Mouse (Mus musculus) embryonic facial prominence, embryonic 14.5 days (tissue): ENCODE data around the gene Ppp2r3a. TPM values are rescaled to one million over a fixed set of nuclear protein-coding genes. Genes with fewer than 3 reads are reported as not detected.
A peak's percentile ranks its signal among the peaks of the same experiment; 100 is the strongest.

ENCODE experiments used
- ATAC-seq: fragments of 200-750 bp; cut with Nextera tagmentation; 2 replicates; pipeline ENCODE4 v1.8.0; 2017; ENCODE audit warnings: low read depth, moderate number of reproducible peaks, moderate TSS enrichment
- DNase-seq: peaks from one replicate; pipeline ENCODE4 v3.0.0-alpha.2; 2015; ENCODE audit warnings: low spot score
- H3K27ac ChIP-seq: fragments of 300-500 bp; sonication (generic); replicated peaks from 2 replicates; pipeline ENCODE4 v1.5.1; 2014; ENCODE audit warnings: low read depth, mild to moderate bottlenecking, low read length, moderate library complexity
- H3K27me3 ChIP-seq: fragments of 300-500 bp; sonication (generic); replicated peaks from 2 replicates; pipeline ENCODE4 v1.6.1; 2014; ENCODE audit warnings: low read length; ENCODE audit not compliant: control insufficient read depth, insufficient read depth
- H3K36me3 ChIP-seq: fragments of 300-500 bp; sonication (generic); 2 replicates; pipeline ENCODE4 v1.6.1; 2014; ENCODE audit warnings: low read length, mixed read lengths; ENCODE audit not compliant: control insufficient read depth, insufficient read depth
- H3K4me1 ChIP-seq: fragments of 300-500 bp; sonication (generic); 2 replicates; pipeline ENCODE4 v1.6.1; 2014; ENCODE audit warnings: antibody characterized with exemption, low read length; ENCODE audit not compliant: control insufficient read depth, insufficient read depth
- H3K4me2 ChIP-seq: fragments of 300-500 bp; sonication (generic); 2 replicates; pipeline ENCODE4 v1.6.1; 2014; ENCODE audit warnings: low read depth, mild to moderate bottlenecking, low read length, moderate library complexity, mixed read lengths
- H3K4me3 ChIP-seq: fragments of 300-500 bp; sonication (generic); 2 replicates; pipeline ENCODE4 v1.5.1; 2014; ENCODE audit warnings: low read depth, mild to moderate bottlenecking, low read length
- H3K9ac ChIP-seq: fragments of 300-500 bp; sonication (generic); 2 replicates; pipeline ENCODE4 v1.6.1; 2014; ENCODE audit warnings: low read depth, mild to moderate bottlenecking, low read length, moderate library complexity, mixed read lengths
- H3K9me3 ChIP-seq: fragments of 300-500 bp; sonication (generic); 2 replicates; pipeline ENCODE4 v1.6.1; 2016; ENCODE audit warnings: low read length; ENCODE audit not compliant: control insufficient read depth
- WGBS: fragments of 180-500 bp; shearing (Covaris S2); extraction: QIAGEN DNeasy Blood & Tissue Kit; methylation state at CpG from one replicate; pipeline ENCODE4 v1.1.7; 2014; 5-methylcytosine and 5-hydroxymethylcytosine counted together
- polyA plus RNA-seq: library from polyadenylated mRNA; unstranded; fragments of >200 nt; fragmentation: Nextera tagmentation; extraction: Ambion mirVana; gene quantifications from 2 replicates; pipeline ENCODE4 v1.2.1, GENCODE M21; 2014

The Ppp2r3a gene
- polyA plus RNA-seq, 1 experiment from 2014 or later = 29.8 TPM

DNA sequence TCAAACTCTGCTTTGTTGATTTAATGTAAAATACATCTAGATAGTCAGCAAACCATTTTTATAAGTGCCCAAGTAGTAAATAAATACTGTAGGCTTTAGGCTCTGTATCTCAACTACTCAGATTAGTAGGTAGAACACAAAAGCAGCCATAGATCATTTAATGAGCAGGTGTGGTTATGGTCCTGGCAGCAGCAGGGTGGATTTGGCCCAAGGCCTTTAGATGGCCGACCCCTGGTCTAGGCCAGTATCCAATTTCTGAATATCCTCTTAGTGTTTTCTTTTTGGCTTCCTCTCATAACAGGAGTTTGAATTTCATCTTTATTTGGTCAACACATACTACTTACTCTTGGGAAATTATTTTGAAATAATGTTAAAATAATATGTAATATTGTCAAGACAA, 46.4 kb downstream of the Ppp2r3a start:
- WGBS = 30% methylated on average over 1 of the region's 1 CpGs
- no peak for ATAC-seq
- no peaks in the 10 kb centered on the region for H3K27me3 ChIP-seq

GRCm38 (mm10) chr9:101204059-101204458, 47.5 kb downstream of the Ppp2r3a start:
- no peak overlapping the region for H3K27ac ChIP-seq
- H3K36me3 ChIP-seq = no peaks in the 10 kb centered on the region
- ATAC-seq = no peak
- 0 out of 2 replicates have a peak, but pooled peaks cover 7% of the 10 kb centered on the region for H3K4me1 ChIP-seq
- DNase-seq = no peak
- WGBS = 88% methylated on average over 3 of the region's 3 CpGs
- H3K4me2 ChIP-seq = no peak overlapping the region
- H3K27me3 ChIP-seq = no peaks in the 10 kb centered on the region
- H3K9ac ChIP-seq = no peak overlapping the region
- H3K9me3 ChIP-seq = no peaks in the 10 kb centered on the region
- H3K4me3 ChIP-seq = no peak overlapping the region

More for the DNA sequence above, 46.4 kb downstream of the Ppp2r3a start:
- no peak overlapping the region for H3K4me2 ChIP-seq
- no peak overlapping the region for H3K27ac ChIP-seq
- no peak overlapping the region for H3K9ac ChIP-seq
- 0 out of 2 replicates have a peak, but pooled peaks cover 7% of the 10 kb centered on the region for H3K4me1 ChIP-seq
- DNase-seq = no peak
- no peaks in the 10 kb centered on the region for H3K9me3 ChIP-seq
- no peaks in the 10 kb centered on the region; the same call in 1 of the 2 replicates for H3K36me3 ChIP-seq
- no peak overlapping the region for H3K4me3 ChIP-seq

DNA sequence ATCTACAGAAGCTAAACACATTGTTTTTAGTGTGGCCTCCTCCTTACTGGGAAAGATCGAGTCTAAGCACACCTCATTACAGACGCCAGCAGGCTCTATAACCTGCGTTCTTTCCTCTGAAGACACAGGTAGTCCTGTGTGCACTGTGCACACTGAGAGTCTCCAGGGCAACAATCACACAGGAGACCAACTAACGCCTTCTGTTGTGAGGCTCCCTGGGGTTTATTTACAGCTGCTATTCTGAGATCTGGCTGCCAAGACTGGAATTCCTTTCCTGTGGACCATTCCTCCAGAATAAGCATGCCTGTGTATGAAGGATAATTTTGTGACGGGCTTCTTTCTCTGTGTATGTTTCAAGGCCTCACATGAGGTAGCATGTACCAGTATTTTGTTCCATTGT, 51.0 kb downstream of the Ppp2r3a start:
- DNase-seq = peak; percentile 68
- H3K36me3 ChIP-seq = no peaks in the 10 kb centered on the region
- WGBS = 55% methylated on average over 5 of the region's 5 CpGs
- no peak overlapping the region; the same call in 1 of the 2 replicates for H3K27ac ChIP-seq
- no peak overlapping the region for H3K4me3 ChIP-seq
- H3K4me1 ChIP-seq = 0 out of 2 replicates have a peak, but pooled peaks cover 7% of the 10 kb centered on the region
- 0 out of 2 replicates have a peak, but pooled peaks have one; percentile 63 for ATAC-seq
- H3K4me2 ChIP-seq = no peak overlapping the region
- no peaks in the 10 kb centered on the region for H3K9me3 ChIP-seq
- no peaks in the 10 kb centered on the region for H3K27me3 ChIP-seq
- H3K9ac ChIP-seq = no peak overlapping the region

- Histone ChIP-seq H3K36me3 (no peaks in the 10 kb centered on the region), H3K4me1 (0 out of 2 replicates have a peak, but pooled peaks cover 7% of the 10 kb centered on the region), H3K27me3 (no peaks in the 10 kb centered on the region), H3K27ac (no peak overlapping the region), H3K4me3 (no peak overlapping the region), H3K4me2 (no peak overlapping the region), H3K9ac (no peak overlapping the region), H3K9me3 (no peaks in the 10 kb centered on the region)
- DNase-seq (peak; percentile 38), ATAC-seq (no peak)
- 53% methylated on average over 6 of the region's 6 CpGs for WGBS
Measured at GRCm38 (mm10) chr9:101198804-101199203, 52.8 kb downstream of the Ppp2r3a start.

DNA sequence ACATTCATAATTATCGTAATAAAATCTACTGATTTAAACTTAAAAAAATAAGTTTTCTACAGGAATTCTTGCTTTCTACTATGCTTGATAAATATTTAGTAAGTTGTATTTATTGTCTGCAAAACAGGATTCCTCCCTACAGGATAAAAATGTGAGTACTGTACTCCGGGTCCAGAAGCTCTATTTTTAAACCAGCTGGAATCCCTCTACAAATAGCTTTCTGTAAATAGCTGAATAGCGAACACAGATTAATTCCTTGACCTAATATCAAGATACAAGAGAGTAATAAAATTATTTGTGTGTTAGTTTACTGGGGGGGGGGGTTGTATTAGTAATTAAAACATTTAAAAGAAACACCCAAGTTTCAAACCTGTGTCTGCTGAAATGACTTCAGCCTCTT, 53.3 kb downstream of the Ppp2r3a start:
- DNase-seq = no peak
- no peaks in the 10 kb centered on the region for H3K9me3 ChIP-seq
- no peak overlapping the region for H3K4me3 ChIP-seq
- H3K4me2 ChIP-seq = no peak overlapping the region
- WGBS = 77% methylated on average over 3 of the region's 3 CpGs
- 0 out of 2 replicates have a peak, but pooled peaks cover 7% of the 10 kb centered on the region for H3K4me1 ChIP-seq
- H3K27me3 ChIP-seq = no peaks in the 10 kb centered on the region
- H3K9ac ChIP-seq = no peak overlapping the region
- no peak for ATAC-seq
- H3K36me3 ChIP-seq = no peaks in the 10 kb centered on the region
- H3K27ac ChIP-seq = no peak overlapping the region

DNA sequence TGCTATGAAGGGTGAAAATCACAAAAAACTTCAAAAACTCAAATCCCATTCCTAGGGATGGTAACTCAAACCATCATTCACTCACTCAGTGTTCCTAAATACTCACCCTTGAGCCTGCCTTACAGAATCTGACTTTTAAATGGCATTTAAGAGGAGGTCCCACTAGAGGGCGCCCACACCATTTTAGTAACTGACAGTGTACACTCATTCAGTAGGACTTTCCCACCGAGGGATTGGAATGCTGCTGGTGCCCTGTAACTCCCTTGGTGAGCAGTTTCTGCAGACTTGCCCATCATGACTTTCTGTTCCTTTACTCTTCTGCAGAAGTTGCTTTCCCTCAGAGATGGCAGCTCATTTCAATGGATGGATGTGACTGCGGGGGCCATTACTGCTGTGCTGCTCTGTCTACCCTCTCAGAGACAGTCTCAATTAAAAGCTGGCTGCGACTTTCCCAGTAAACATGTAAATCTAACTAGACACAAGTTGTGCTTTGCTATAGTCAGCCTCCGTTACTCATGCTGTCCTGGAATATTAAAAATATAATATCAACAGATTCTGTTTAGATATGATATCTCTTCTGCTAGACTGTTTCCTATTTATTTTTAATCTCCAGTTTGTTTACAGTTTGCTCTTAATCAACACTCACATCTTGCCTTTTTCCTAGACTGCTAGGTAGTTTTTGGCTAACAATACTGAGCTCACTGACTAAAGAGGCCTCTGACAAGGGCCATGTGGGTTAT, 69.5 kb downstream of the Ppp2r3a start:
- no peaks in the 10 kb centered on the region for H3K9me3 ChIP-seq
- H3K27me3 ChIP-seq = no peaks in the 10 kb centered on the region
- H3K4me3 ChIP-seq = no peak overlapping the region
- peak; percentile 94 for DNase-seq
- no peaks in the 10 kb centered on the region for H3K4me1 ChIP-seq
- ATAC-seq = peak; percentile 72; the same call in 1 of the 2 replicates
- H3K36me3 ChIP-seq = peaks cover 49% of the 10 kb centered on the region
- H3K4me2 ChIP-seq = no peak overlapping the region
- H3K9ac ChIP-seq = no peak overlapping the region
- WGBS = 45% methylated on average over 5 of the region's 5 CpGs
- H3K27ac ChIP-seq = no peak overlapping the region

- no peak overlapping the region for H3K9ac ChIP-seq
- no peak overlapping the region for H3K4me2 ChIP-seq
- peaks cover 57% of the 10 kb centered on the region for H3K36me3 ChIP-seq
- H3K4me1 ChIP-seq = no peaks in the 10 kb centered on the region
- H3K27ac ChIP-seq = no peak overlapping the region
- DNase-seq = no peak
- 0 out of 2 replicates have a peak, but pooled peaks have one; percentile 15 for ATAC-seq
- no peaks in the 10 kb centered on the region for H3K27me3 ChIP-seq
- no peak overlapping the region for H3K4me3 ChIP-seq
- 70% methylated on average over 6 of the region's 6 CpGs for WGBS
- no peaks in the 10 kb centered on the region for H3K9me3 ChIP-seq
Measured at GRCm38 (mm10) chr9:101181291-101181690, 70.3 kb downstream of the Ppp2r3a start.

DNA sequence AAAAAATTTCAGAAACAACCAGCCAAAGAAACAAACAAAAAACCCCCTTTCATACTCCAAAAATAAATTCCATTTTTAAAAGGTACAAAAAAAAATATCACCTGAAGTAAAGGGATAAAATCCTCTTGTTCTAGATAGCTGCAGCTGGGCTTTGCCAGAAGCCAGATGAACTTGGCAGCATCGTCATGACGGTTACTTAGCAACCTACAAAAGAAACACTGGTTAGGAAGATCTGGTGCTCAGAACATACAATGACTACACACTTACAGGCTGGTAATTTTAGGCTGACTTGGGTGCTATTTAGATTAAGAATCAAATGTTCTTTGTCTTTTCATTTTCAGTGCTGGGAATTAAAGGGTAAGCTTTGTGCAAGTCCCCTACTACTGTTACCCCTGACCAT, 71.4 kb downstream of the Ppp2r3a start:
- no peaks in the 10 kb centered on the region for H3K4me1 ChIP-seq
- H3K9ac ChIP-seq = no peak overlapping the region
- no peaks in the 10 kb centered on the region for H3K9me3 ChIP-seq
- no peak overlapping the region for H3K4me2 ChIP-seq
- H3K27me3 ChIP-seq = no peaks in the 10 kb centered on the region
- H3K4me3 ChIP-seq = no peak overlapping the region
- H3K27ac ChIP-seq = no peak overlapping the region
- 72% methylated on average over 2 of the region's 2 CpGs for WGBS
- peaks cover 50% of the 10 kb centered on the region for H3K36me3 ChIP-seq
- ATAC-seq = peak; percentile 54; the same call in 1 of the 2 replicates
- DNase-seq = peak; percentile 47

DNA sequence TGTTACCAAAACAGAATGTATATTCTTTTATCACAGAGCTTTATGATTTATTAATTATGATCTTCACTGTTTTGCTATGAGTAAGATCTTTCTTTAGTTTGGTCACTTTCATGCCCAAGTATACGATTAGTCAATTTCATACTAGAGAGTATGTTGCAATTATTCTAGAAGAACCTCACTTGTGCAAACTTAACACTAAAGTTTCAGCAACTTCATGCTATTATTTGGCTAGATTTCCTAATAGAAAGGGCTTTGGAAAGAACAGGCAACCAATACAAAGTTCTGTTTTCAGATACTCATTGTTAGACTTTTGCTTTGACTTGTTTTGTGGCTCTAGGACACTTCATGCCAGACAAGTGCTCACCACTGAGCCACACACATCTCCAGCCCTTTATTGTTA, 91.0 kb downstream of the Ppp2r3a start:
- H3K9ac ChIP-seq = no peak overlapping the region
- H3K4me3 ChIP-seq = no peak overlapping the region
- H3K27ac ChIP-seq = no peak overlapping the region
- no peaks in the 10 kb centered on the region for H3K9me3 ChIP-seq
- no peaks in the 10 kb centered on the region for H3K4me1 ChIP-seq
- ATAC-seq (no peak), DNase-seq (no peak)
- H3K27me3 ChIP-seq = no peaks in the 10 kb centered on the region
- no peaks in the 10 kb centered on the region for H3K36me3 ChIP-seq
- H3K4me2 ChIP-seq = no peak overlapping the region
- 94% methylated on average over 1 of the region's 1 CpGs for WGBS
